Mouse (Mus musculus): ENCODE results near the gene Rsph14.

- TF ChIP-seq POLR2A (IDR thresholded peaks at IDR 0.05; ENCODE audit: borderline replicate concordance, extremely low read depth, low read depth, low read length) = no peak
- no peak for TF ChIP-seq CTCF (IDR thresholded peaks at IDR 0.05; ENCODE audit: insufficient read depth, low read length)
These were observed 42.6 kb downstream of the Rsph14 start for GRCm38 (mm10) chr10:74989814-74990213.
